Mouse (Mus musculus): ENCODE results near the gene Ces2h. TPM values are rescaled to one million over a fixed set of nuclear protein-coding genes. Genes with fewer than 3 reads are reported as not detected.
A peak's percentile ranks its signal among the peaks of the same experiment; 100 is the strongest.

Ces2h gene
- polyA plus RNA-seq (2015; fragmentation: Nextera tagmentation; extraction: Ambion mirVana): not detected in 2 replicates

GRCm38 (mm10) chr8:105000586-105000985 lies at the start of gene Ces2h:
TSS of gene Ces2h (plus strand) at chr8:105000853.
- H3K27ac ChIP-seq (replicated peaks): no peak within 1 kb of the TSS
- H3K4me2 ChIP-seq: no peak within 1 kb of the TSS
- H3K36me3 ChIP-seq: no peaks in the 10 kb centered on the region
- H3K9me3 ChIP-seq: no peaks in the 10 kb centered on the region
- H3K27me3 ChIP-seq (replicated peaks): no peaks in the 10 kb centered on the region
- 74% methylated on average over 7 of the region's 7 CpGs for whole genome bisulfite sequencing
- H3K4me3 ChIP-seq: no peak within 1 kb of the TSS
- no peak within 1 kb of the TSS for H3K9ac ChIP-seq
- ATAC-seq (ENCODE audit: extremely low read depth, insufficient number of reproducible peaks, low FRiP score, low TSS enrichment): no peak
- H3K4me1 ChIP-seq: no peaks in the 10 kb centered on the region

DNA sequence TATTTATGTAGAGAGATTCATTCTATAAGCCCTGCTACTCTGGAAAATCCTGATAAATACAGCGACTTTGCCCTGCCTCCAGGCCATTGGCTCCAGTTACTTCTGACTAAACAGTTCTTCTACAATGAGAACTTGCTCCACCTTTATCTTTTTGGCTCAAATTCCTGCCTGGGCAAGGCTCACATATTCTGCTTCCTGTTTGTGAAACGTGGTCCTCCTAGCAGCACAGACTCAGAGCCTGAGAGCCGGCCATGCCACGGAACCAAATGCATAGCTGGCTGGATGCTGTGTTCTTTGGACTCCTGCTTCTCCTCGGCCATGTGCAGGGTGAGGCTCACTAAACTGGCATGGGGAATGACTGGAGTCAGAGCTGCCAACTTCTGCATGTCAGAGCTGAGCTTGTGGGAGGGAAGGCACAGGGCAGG lies 39.1 kb upstream of the Ces2h start, which contains the start of gene Ces2g:
Gene Ces2g, plus strand, starts transcription at position 182 of the 425 bp plus-strand sequence.
- no peak for ATAC-seq (ENCODE audit: extremely low read depth, insufficient number of reproducible peaks, low FRiP score, low TSS enrichment)
- no peaks in the 10 kb centered on the region for H3K36me3 ChIP-seq
- H3K4me2 ChIP-seq: peak within 1 kb of the TSS; percentile 33
- no peaks in the 10 kb centered on the region for H3K4me1 ChIP-seq
- no peak within 1 kb of the TSS for H3K4me3 ChIP-seq
- no peaks in the 10 kb centered on the region for H3K27me3 ChIP-seq (replicated peaks)
- H3K9me3 ChIP-seq: no peaks in the 10 kb centered on the region
- no peak within 1 kb of the TSS for H3K9ac ChIP-seq
- WGBS: 56% methylated on average over 5 of the region's 5 CpGs
- peak within 1 kb of the TSS; percentile 24; the same call in 1 of the 2 replicates for H3K27ac ChIP-seq (replicated peaks)

DNA sequence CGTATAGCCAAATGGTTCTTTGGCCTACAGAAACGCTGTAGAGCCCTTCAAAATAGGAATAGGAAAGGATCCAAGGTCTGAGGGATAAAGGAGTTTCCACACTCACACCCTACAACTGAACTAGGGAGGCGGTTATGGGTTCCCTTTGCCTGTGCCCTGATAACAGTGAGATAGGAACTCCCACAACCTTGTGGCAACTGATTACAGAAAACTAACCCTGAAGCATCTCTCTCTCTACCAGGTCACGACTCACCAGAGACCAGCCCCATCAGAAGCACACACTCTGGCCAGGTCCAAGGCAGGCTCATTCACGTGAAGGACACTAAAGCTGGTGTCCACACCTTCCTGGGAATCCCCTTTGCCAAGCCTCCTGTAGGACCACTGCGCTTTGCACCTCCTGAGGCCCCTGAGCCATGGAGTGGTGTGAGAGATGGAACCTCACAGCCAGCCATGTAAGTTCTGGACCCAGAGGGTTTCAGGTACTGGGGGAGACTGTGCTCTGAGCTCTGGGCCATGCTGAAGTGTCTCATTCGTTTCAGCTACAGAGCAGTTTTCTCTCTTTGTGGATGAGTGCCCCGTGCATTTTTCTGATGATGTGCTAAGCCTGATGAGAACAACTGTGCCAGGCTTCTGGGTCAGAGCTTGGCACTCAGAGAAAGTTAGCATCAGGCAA lies 38.3 kb upstream of the Ces2h start:
- Histone ChIP-seq H3K4me2 (no peak overlapping the region), H3K4me1 (no peaks in the 10 kb centered on the region), H3K36me3 (no peaks in the 10 kb centered on the region), H3K4me3 (no peak overlapping the region), H3K27ac (replicated peaks) (no peak overlapping the region), H3K9me3 (no peaks in the 10 kb centered on the region), H3K27me3 (replicated peaks) (no peaks in the 10 kb centered on the region), H3K9ac (no peak overlapping the region)
- 62% methylated on average over 8 of the region's 8 CpGs for WGBS
- ATAC-seq (ENCODE audit: extremely low read depth, insufficient number of reproducible peaks, low FRiP score, low TSS enrichment): no peak

GRCm38 (mm10) chr8:104963375-104963894 lies 37.2 kb upstream of the Ces2h start:
- no peaks in the 10 kb centered on the region for H3K36me3 ChIP-seq
- no peak overlapping the region for H3K4me2 ChIP-seq
- WGBS: 75% methylated on average over 4 of the region's 4 CpGs
- no peak overlapping the region for H3K9ac ChIP-seq
- H3K27me3 ChIP-seq (replicated peaks): no peaks in the 10 kb centered on the region
- H3K4me3 ChIP-seq: no peak overlapping the region
- no peaks in the 10 kb centered on the region for H3K9me3 ChIP-seq
- no peak overlapping the region for H3K27ac ChIP-seq (replicated peaks)
- no peaks in the 10 kb centered on the region for H3K4me1 ChIP-seq
- ATAC-seq (ENCODE audit: extremely low read depth, insufficient number of reproducible peaks, low FRiP score, low TSS enrichment): no peak

- no peak for ATAC-seq (ENCODE audit: extremely low read depth, insufficient number of reproducible peaks, low FRiP score, low TSS enrichment)
- Histone ChIP-seq H3K4me1 (no peaks in the 10 kb centered on the region), H3K4me2 (no peak overlapping the region), H3K36me3 (no peaks in the 10 kb centered on the region), H3K27me3 (replicated peaks) (no peaks in the 10 kb centered on the region), H3K27ac (replicated peaks) (no peak overlapping the region), H3K9me3 (peaks cover 14% of the 10 kb centered on the region; the same call in 1 of the 2 replicates), H3K4me3 (no peak overlapping the region), H3K9ac (no peak overlapping the region)
- 74% methylated on average over 5 of the region's 5 CpGs for WGBS
These were observed 16.5 kb upstream of the Ces2h start for GRCm38 (mm10) chr8:104984126-104984525.

DNA sequence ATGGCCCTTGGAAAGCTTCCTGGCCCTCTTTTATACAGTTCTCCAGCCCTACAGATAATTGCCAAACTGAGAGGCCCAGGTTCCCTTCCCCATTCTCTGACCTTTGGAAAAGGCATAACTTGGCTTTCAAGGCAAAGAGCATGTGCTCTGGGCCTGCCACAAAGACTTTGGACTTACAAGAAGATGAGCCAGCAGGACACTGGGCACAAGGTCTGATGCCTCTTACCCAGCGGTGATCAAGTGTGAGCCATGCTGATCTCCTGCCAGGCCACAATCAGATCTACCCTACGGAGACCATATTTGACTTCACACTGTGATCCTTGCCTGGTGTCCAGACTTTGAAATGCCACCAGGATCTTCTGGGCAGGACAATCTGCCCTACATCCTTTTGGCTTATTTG lies 15.7 kb upstream of the Ces2h start:
- Histone ChIP-seq H3K27ac (replicated peaks) (no peak overlapping the region), H3K4me3 (no peak overlapping the region), H3K27me3 (replicated peaks) (no peaks in the 10 kb centered on the region), H3K4me2 (no peak overlapping the region), H3K9me3 (peaks cover 8% of the 10 kb centered on the region; the same call in 1 of the 2 replicates), H3K9ac (no peak overlapping the region), H3K36me3 (no peaks in the 10 kb centered on the region), H3K4me1 (no peaks in the 10 kb centered on the region)
- 83% methylated on average over 2 of the region's 2 CpGs for WGBS
- ATAC-seq (ENCODE audit: extremely low read depth, insufficient number of reproducible peaks, low FRiP score, low TSS enrichment): no peak

- WGBS: 68% methylated on average over 6 of the region's 6 CpGs
- H3K4me1 ChIP-seq: no peaks in the 10 kb centered on the region
- no peak for ATAC-seq (ENCODE audit: extremely low read depth, insufficient number of reproducible peaks, low FRiP score, low TSS enrichment)
- no peaks in the 10 kb centered on the region for H3K27me3 ChIP-seq (replicated peaks)
- no peaks in the 10 kb centered on the region for H3K9me3 ChIP-seq
- no peak overlapping the region for H3K27ac ChIP-seq (replicated peaks)
- H3K9ac ChIP-seq: no peak overlapping the region
- no peak overlapping the region for H3K4me3 ChIP-seq
- H3K4me2 ChIP-seq: no peak overlapping the region
- no peaks in the 10 kb centered on the region for H3K36me3 ChIP-seq
These were observed 2.5 kb upstream of the Ces2h start for GRCm38 (mm10) chr8:104998191-104998590.

DNA sequence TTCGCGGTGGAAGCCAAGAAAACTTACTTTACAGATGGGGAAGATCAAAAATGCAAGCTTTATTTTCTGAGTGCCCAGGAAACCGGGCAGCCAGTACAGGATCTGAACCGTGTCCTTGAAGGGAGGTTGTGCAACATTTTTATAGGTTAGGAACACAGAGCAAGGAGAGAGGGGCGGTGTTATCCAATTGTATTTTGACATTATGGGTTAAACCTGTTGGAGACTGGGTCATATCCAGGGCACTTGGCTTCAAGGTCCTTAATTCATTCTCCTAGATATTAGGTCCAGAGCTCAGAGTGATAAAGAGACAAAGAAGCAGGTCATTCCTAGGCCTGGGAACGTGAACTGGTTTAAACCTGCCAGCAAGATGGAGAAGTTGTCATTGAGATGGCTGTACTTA lies 1.5 kb upstream of the Ces2h start:
- Histone ChIP-seq H3K36me3 (no peaks in the 10 kb centered on the region), H3K9ac (no peak overlapping the region), H3K4me2 (no peak overlapping the region), H3K27ac (replicated peaks) (no peak overlapping the region), H3K27me3 (replicated peaks) (no peaks in the 10 kb centered on the region), H3K4me3 (no peak overlapping the region), H3K9me3 (no peaks in the 10 kb centered on the region), H3K4me1 (no peaks in the 10 kb centered on the region)
- WGBS: 74% methylated on average over 6 of the region's 6 CpGs
- no peak for ATAC-seq (ENCODE audit: extremely low read depth, insufficient number of reproducible peaks, low FRiP score, low TSS enrichment)

DNA sequence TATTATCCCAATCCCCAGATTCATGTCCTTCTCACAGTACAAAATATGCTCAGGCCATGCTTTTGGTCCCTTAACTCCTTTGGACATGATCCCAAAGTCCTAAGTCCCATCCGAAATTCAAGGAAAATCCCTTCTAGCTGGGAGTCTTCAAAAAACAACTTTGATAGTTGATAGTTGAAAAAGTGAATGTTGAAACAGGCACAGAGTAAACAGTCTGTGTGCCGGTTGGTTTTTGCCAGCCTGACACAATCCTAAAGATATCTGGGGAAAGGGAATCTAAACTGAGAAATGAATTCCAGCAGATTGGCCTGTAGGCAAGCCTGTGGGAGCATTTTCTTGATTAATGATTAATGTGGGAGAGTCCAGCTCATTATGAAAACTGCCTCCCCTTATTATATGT lies 9.3 kb downstream of the Ces2h start:
- H3K9me3 ChIP-seq: peaks cover 10% of the 10 kb centered on the region; the same call in 1 of the 2 replicates
- no peak overlapping the region for H3K9ac ChIP-seq
- H3K4me3 ChIP-seq: no peak overlapping the region
- H3K36me3 ChIP-seq: no peaks in the 10 kb centered on the region
- H3K27me3 ChIP-seq (replicated peaks): no peaks in the 10 kb centered on the region
- ATAC-seq (ENCODE audit: extremely low read depth, insufficient number of reproducible peaks, low FRiP score, low TSS enrichment): no peak
- H3K4me1 ChIP-seq: no peaks in the 10 kb centered on the region
- 76% methylated on average over 2 of the region's 2 CpGs for WGBS
- no peak overlapping the region for H3K4me2 ChIP-seq
- H3K27ac ChIP-seq (replicated peaks): no peak overlapping the region

GRCm38 (mm10) chr8:105011136-105011535 lies 10.5 kb downstream of the Ces2h start:
- no peaks in the 10 kb centered on the region for H3K4me1 ChIP-seq
- H3K27ac ChIP-seq (replicated peaks): no peak overlapping the region
- no peak overlapping the region for H3K9ac ChIP-seq
- ATAC-seq (ENCODE audit: extremely low read depth, insufficient number of reproducible peaks, low FRiP score, low TSS enrichment): no peak
- H3K27me3 ChIP-seq (replicated peaks): no peaks in the 10 kb centered on the region
- H3K9me3 ChIP-seq: peaks cover 10% of the 10 kb centered on the region; the same call in 1 of the 2 replicates
- H3K4me2 ChIP-seq: no peak overlapping the region
- WGBS: 71% methylated on average over 12 of the region's 12 CpGs
- H3K4me3 ChIP-seq: no peak overlapping the region
- no peaks in the 10 kb centered on the region for H3K36me3 ChIP-seq

GRCm38 (mm10) chr8:105014391-105014790 lies 13.7 kb downstream of the Ces2h start:
- Histone ChIP-seq H3K4me1 (no peaks in the 10 kb centered on the region), H3K9ac (no peak overlapping the region), H3K9me3 (0 out of 2 replicates have a peak, but pooled peaks cover 4% of the 10 kb centered on the region), H3K27me3 (replicated peaks) (no peaks in the 10 kb centered on the region), H3K4me2 (no peak overlapping the region), H3K4me3 (no peak overlapping the region), H3K36me3 (no peaks in the 10 kb centered on the region), H3K27ac (replicated peaks) (no peak overlapping the region)
- 82% methylated on average over 5 of the region's 5 CpGs for WGBS
- ATAC-seq (ENCODE audit: extremely low read depth, insufficient number of reproducible peaks, low FRiP score, low TSS enrichment): no peak

GRCm38 (mm10) chr8:105021954-105022353 lies 21.3 kb downstream of the Ces2h start:
- no peaks in the 10 kb centered on the region for H3K36me3 ChIP-seq
- no peak overlapping the region for H3K9ac ChIP-seq
- no peaks in the 10 kb centered on the region for H3K4me1 ChIP-seq
- H3K9me3 ChIP-seq: no peaks in the 10 kb centered on the region
- H3K27ac ChIP-seq (replicated peaks): no peak overlapping the region
- no peak overlapping the region for H3K4me3 ChIP-seq
- H3K27me3 ChIP-seq (replicated peaks): no peaks in the 10 kb centered on the region
- WGBS: 66% methylated on average over 1 of the region's 1 CpGs
- no peak overlapping the region for H3K4me2 ChIP-seq
- no peak for ATAC-seq (ENCODE audit: extremely low read depth, insufficient number of reproducible peaks, low FRiP score, low TSS enrichment)
